In the genomic region with DNA sequence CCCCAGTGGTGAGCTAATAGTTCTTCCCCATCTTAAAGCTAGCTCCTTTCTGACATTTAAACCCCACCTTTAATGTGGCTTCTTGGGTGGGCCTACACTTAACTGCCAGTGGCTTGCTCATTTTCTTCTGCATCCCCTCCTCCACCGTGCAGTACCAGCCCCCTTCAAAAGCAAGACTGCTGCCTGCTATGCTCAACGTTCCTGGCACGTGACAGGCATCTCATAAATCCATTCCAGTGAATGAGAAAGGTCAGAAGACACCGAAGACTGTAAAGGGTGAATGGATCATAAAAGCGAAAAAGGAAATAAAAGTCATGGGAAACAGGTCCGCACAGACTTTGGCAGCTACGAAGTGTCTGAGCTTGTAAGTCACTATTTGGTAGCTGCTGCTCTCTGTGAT, we compare ENCODE assay signal across 26 mouse cellular contexts.
DNase-seq lines count a peak whose midpoint lies in the region; ATAC-seq and TF ChIP-seq lines count a peak whose summit lies in the region.
"Had no signal": no experiment of that assay in that cellular context is flagged by ENCODE, and none has a peak within 500 bp of the region (broad histone marks: within the 10 kb centered on the region; RNA-seq: fewer than 3 reads in every experiment).

No protein-coding gene starts in this region.

- no peak overlapping the region for H3K27ac ChIP-seq in embryonic facial prominence, embryonic 12.5 days
- no peak overlapping the region for H3K27ac ChIP-seq in embryonic facial prominence, embryonic 10.5 days (replicated peaks)
- H3K27ac ChIP-seq in limb, embryonic 10.5 days: no peak overlapping the region
- H3K27ac ChIP-seq in midbrain, embryonic 13.5 days: no peak overlapping the region
- H3K27ac ChIP-seq: hindbrain, embryonic 12.5 days; liver, embryonic 15.5 days; lung, embryonic 15.5 days; stomach, postnatal 0 days had no signal

- no peaks in the 10 kb centered on the region for H3K9me3 ChIP-seq in embryonic facial prominence, embryonic 12.5 days
- no peaks in the 10 kb centered on the region for H3K9me3 ChIP-seq in embryonic facial prominence, embryonic 10.5 days
- no peaks in the 10 kb centered on the region for H3K9me3 ChIP-seq in limb, embryonic 10.5 days (replicated peaks)
- no peaks in the 10 kb centered on the region for H3K9me3 ChIP-seq in midbrain, embryonic 13.5 days
- H3K9me3 ChIP-seq: heart, embryonic 12.5 days; hindbrain, embryonic 12.5 days; liver, embryonic 15.5 days; lung, embryonic 15.5 days; megakaryocyte, embryonic 14.5 days had no signal

- H3K36me3 ChIP-seq in embryonic facial prominence, embryonic 12.5 days: no peaks in the 10 kb centered on the region
- H3K36me3 ChIP-seq in embryonic facial prominence, embryonic 10.5 days (replicated peaks): no peaks in the 10 kb centered on the region
- no peaks in the 10 kb centered on the region for H3K36me3 ChIP-seq in limb, embryonic 10.5 days
- H3K36me3 ChIP-seq in midbrain, embryonic 13.5 days: no peaks in the 10 kb centered on the region
- H3K36me3 ChIP-seq: heart, embryonic 12.5 days; hindbrain, embryonic 12.5 days; liver, embryonic 15.5 days; lung, embryonic 15.5 days had no signal

- no peak for TF ChIP-seq POLR2A in brain, embryonic 14.5 days (IDR thresholded peaks at IDR 0.05; ENCODE audit: borderline replicate concordance, extremely low read depth, insufficient read depth, insufficient read length, poor library complexity, severe bottlenecking)

- DNase-seq in embryonic facial prominence, embryonic 10.5 days (ENCODE audit: low spot score): no peak
- peak; percentile 53 for DNase-seq in brain, embryonic 14.5 days (ENCODE audit: low read depth)
- peak; percentile 42 for DNase-seq in limb, embryonic 10.5 days (ENCODE audit: low spot score)
- DNase-seq in adrenal gland, adult 8-10 months: no peak
- DNase-seq in cerebellum, postnatal 10 days: no peak
- no peak for DNase-seq in heart, postnatal 25 days (ENCODE audit: low spot score)
- DNase-seq: adrenal gland, postnatal 14 days; cerebellum, adult 9-10 months; gastrocnemius, postnatal 10 days; heart, adult 11 months; heart, postnatal 10 days; kidney, adult 8-10 months; kidney, postnatal 10 days; liver; lung, postnatal 36 days; right cerebral cortex, postnatal 14 days had no signal

- intact Hi-C loops in heart, postnatal 25 days (cut with DNase I): no loop called here

- ATAC-seq in embryonic facial prominence, embryonic 12.5 days (ENCODE audit: insufficient number of reproducible peaks, insufficient read depth, low FRiP score, low TSS enrichment): 0 out of 2 replicates have a peak, but pooled peaks have one; percentile 54
- peak; percentile 75 for ATAC-seq in midbrain, embryonic 13.5 days
- ATAC-seq: forebrain, embryonic 14.5 days had no signal

- no peak overlapping the region for H3K4me2 ChIP-seq in embryonic facial prominence, embryonic 12.5 days (replicated peaks)
- H3K4me2 ChIP-seq in midbrain, embryonic 13.5 days (replicated peaks): 0 out of 2 replicates have a peak overlapping the region, but pooled peaks have one; percentile 0
- H3K4me2 ChIP-seq: heart, embryonic 12.5 days; hindbrain, embryonic 12.5 days; liver, embryonic 15.5 days; lung, embryonic 15.5 days had no signal

- 50% methylated on average over 7 of the region's 7 CpGs for WGBS in embryonic facial prominence, embryonic 12.5 days
- WGBS in embryonic facial prominence, embryonic 10.5 days: 69% methylated on average over 7 of the region's 7 CpGs
- 31% methylated on average over 7 of the region's 7 CpGs for WGBS in limb, embryonic 10.5 days
- WGBS in midbrain, embryonic 13.5 days: 45% methylated on average over 7 of the region's 7 CpGs

- no peaks in the 10 kb centered on the region for H3K27me3 ChIP-seq in embryonic facial prominence, embryonic 12.5 days
- H3K27me3 ChIP-seq in embryonic facial prominence, embryonic 10.5 days (replicated peaks; ENCODE audit: low read depth, poor library complexity, severe bottlenecking): peaks cover 35% of the 10 kb centered on the region; the same call in 1 of the 2 replicates
- peaks cover 69% of the 10 kb centered on the region for H3K27me3 ChIP-seq in limb, embryonic 10.5 days (ENCODE audit: low read depth, poor library complexity, severe bottlenecking)
- 0 out of 2 replicates have a peak, but pooled peaks cover 9% of the 10 kb centered on the region for H3K27me3 ChIP-seq in midbrain, embryonic 13.5 days
- H3K27me3 ChIP-seq: liver, embryonic 15.5 days; lung, embryonic 15.5 days had no signal

- H3K4me1 ChIP-seq in embryonic facial prominence, embryonic 12.5 days: peaks cover 14% of the 10 kb centered on the region; the same call in 1 of the 2 replicates
- H3K4me1 ChIP-seq in embryonic facial prominence, embryonic 10.5 days: peaks cover 11% of the 10 kb centered on the region
- peaks cover 32% of the 10 kb centered on the region for H3K4me1 ChIP-seq in limb, embryonic 10.5 days
- H3K4me1 ChIP-seq in midbrain, embryonic 13.5 days (replicated peaks): peaks cover 23% of the 10 kb centered on the region
- H3K4me1 ChIP-seq: liver, embryonic 15.5 days; megakaryocyte, embryonic 14.5 days had no signal

- H3K4me3 ChIP-seq in embryonic facial prominence, embryonic 12.5 days: no peak overlapping the region
- H3K4me3 ChIP-seq in embryonic facial prominence, embryonic 10.5 days: no peak overlapping the region
- H3K4me3 ChIP-seq in limb, embryonic 10.5 days: no peak overlapping the region
- H3K4me3 ChIP-seq in midbrain, embryonic 13.5 days (replicated peaks): no peak overlapping the region
- H3K4me3 ChIP-seq: heart, embryonic 12.5 days; hindbrain, embryonic 12.5 days; liver, embryonic 15.5 days; lung, embryonic 15.5 days; megakaryocyte, embryonic 14.5 days; myocyte had no signal

- H3K9ac ChIP-seq in embryonic facial prominence, embryonic 12.5 days: no peak overlapping the region
- no peak overlapping the region for H3K9ac ChIP-seq in midbrain, embryonic 13.5 days (replicated peaks)
- H3K9ac ChIP-seq: heart, embryonic 12.5 days; hindbrain, embryonic 12.5 days; liver, embryonic 15.5 days; lung, embryonic 15.5 days had no signal

- no peak for TF ChIP-seq CTCF in brain, embryonic 14.5 days (IDR thresholded peaks at IDR 0.05; ENCODE audit: borderline replicate concordance, extremely low read depth, insufficient read depth, insufficient read length)

Comparison
In these comparisons a context has a peak if more than half of its experiments do, and no peak if none do; other contexts are left out.
1. DNase-seq: peak in brain, embryonic 14.5 days (single experiment) and limb, embryonic 10.5 days (single experiment); none in embryonic facial prominence, embryonic 10.5 days (single experiment), adrenal gland, adult 8-10 months (single experiment), cerebellum, postnatal 10 days (0 of 2) and heart, postnatal 25 days (single experiment).